Mouse (Mus musculus) kidney, adult 2 months (tissue): ENCODE measurements around the gene Flt1.

Experiments
- CTCF ChIP-seq: fragments of 200-500 bp; conservative IDR thresholded peaks from 2 replicates; pipeline ENCODE4 v1.5.1; 2011; ENCODE audit warnings: low read depth, mild to moderate bottlenecking, control low read depth, low read length, moderate library complexity, mixed read lengths; ENCODE audit not compliant: insufficient read depth, insufficient read length
- POLR2A ChIP-seq: fragments of 200-500 bp; IDR thresholded peaks from one replicate; pipeline ENCODE4 v1.6.1; 2011; ENCODE audit warnings: low read depth, low read length, control low read depth

- TF ChIP-seq CTCF: no peak
- no peak for TF ChIP-seq POLR2A
Measured at GRCm38 (mm10) chr5:147732926-147733325, 7.1 kb upstream of the Flt1 start.
